Mouse (Mus musculus): Measurements from ENCODE around the gene Mpp5.

The Mpp5 gene

GRCm38 (mm10) chr12:78848246-78848645, 99.5 kb downstream of the Mpp5 start:
- DNase-seq (ENCODE audit: low spot score in 2 of 2) = no peak

GRCm38 (mm10) chr12:78860921-78861495, 112.3 kb downstream of the Mpp5 start:
- DNase-seq (ENCODE audit: low spot score in 2 of 2) = no peak

- DNase-seq (ENCODE audit: low spot score in 2 of 2) = peak; percentile 98 to 99
Observed at GRCm38 (mm10) chr12:78861496-78862253, 113.0 kb downstream of the Mpp5 start, which contains the start of the genes Atp6v1d and Eif2s1. TSS of gene Atp6v1d (minus strand) at chr12:78861638. TSS of gene Eif2s1 (plus strand) at chr12:78861819.

GRCm38 (mm10) chr12:78862254-78862730, 113.6 kb downstream of the Mpp5 start:
- DNase-seq (ENCODE audit: low spot score in 2 of 2) = no peak

GRCm38 (mm10) chr12:78865434-78865833, 116.7 kb downstream of the Mpp5 start:
- DNase-seq (ENCODE audit: low spot score in 2 of 2) = no peak

- no peak for DNase-seq (ENCODE audit: low spot score in 2 of 2)
Observed at GRCm38 (mm10) chr12:78868115-78868514, 119.4 kb downstream of the Mpp5 start.

GRCm38 (mm10) chr12:78874581-78874980, 125.9 kb downstream of the Mpp5 start:
- DNase-seq (ENCODE audit: low spot score in 2 of 2) = no peak

GRCm38 (mm10) chr12:78890062-78890461, 141.4 kb downstream of the Mpp5 start:
- DNase-seq (ENCODE audit: low spot score in 2 of 2) = no peak

Measured in urinary bladder, postnatal 4 days (tissue).